Mouse (Mus musculus): ENCODE data around the gene Utrn.

Utrn gene

DNA sequence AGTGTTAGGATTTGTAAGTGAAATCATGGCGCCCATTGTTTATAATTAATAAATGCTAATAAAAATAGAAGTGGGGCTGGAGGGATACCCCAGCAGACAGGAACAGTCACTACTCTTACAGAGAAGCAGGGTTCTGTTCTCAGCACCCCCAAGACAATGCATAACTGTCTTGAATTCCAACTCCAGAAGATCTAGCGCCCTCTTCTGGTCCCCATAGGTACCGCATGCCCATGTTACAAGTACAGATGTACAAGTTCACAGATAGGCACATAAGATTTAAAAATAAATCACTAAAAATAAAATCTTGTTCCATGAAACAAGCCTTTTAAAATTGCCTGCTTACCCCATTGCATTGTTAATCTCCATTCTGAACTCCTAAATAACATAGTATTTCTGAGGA lies 168.6 kb downstream of the Utrn start:
- CTCF ChIA-PET, result no interaction called here

DNA sequence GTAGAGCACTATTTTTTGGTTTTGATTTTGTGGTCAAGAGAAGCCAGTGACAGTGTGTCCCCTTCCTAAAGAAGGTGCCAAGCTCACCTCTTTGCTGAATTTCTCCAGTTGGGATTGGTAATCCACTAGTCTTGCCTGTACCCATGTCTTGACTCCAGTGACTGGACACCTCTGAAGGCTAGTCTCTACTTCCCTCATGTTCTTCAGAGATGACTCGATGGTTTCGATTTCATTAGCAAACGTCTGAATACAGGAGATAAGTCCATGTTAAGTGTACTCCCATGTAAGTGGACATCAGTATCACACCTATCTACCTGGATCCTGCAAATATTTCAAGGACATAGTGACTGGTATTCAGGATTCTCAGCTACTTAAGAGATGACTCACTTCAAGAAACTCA lies 171.3 kb downstream of the Utrn start:
- CTCF ChIA-PET, result no interaction called here

DNA sequence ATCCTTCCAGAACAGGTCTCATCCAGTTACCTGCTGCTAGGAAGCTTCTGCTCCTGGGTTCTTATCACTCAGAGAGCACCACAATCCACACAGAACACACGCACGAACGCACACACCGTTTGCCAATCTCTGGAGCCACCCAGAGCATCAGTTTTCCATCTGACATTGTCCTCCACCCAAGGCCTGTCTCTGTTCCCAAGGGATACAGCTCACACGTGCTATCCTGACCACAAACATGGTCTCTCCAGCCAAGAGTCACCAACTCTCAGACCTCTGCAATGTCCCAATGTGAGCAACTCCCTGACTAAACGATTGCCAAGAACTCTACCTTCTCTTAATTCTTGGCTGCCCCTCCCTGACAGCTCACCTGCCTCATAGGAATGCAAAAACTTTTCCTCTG lies 172.5 kb downstream of the Utrn start:
- CTCF ChIA-PET, result no interaction called here

DNA sequence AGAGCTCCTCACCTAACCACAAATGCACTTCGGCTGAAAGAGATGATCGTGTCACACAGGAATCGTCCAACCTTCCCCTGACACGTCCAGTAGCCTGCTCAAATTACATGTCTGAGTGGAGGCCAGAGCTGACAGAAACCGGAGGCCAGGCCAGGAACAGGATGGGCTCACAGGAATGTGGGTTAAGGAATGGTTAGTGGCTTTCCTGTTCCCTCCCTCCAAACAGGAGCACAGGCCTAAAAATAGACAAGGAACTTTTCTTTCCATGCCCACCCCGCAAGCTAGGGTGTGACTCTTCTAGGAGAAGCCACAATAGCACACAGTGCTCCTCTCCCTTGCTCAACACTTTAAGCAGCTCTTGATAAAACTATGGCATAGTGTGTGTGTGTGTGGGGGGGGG lies 174.4 kb downstream of the Utrn start:
- CTCF ChIA-PET, result interaction anchor here (0.6 to 0.7 kb wide), 2 partner anchors 136 to 363 kb away, joined by 3 to 4 read pairs; no protein-coding TSS in a partner anchor

DNA sequence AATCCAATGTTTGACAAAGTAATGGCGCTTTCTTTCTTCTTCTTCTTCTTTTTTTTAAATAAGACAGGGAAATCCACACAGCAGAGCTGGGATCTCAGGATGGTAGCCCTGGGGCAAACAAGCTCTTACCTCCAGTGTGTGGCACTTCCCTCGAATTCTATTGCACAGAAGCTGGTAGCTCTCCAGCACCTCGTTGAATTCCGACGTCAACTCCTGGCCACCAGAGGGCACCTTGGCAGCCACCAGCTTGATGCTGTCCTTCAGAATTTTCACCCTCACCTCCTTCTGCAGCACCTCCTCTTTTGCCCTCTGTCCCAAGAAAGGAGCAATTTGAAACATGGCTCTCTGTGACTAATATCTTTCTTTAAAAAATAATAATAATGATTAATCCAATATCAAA lies 178.6 kb downstream of the Utrn start:
- CTCF ChIA-PET, result no interaction called here

DNA sequence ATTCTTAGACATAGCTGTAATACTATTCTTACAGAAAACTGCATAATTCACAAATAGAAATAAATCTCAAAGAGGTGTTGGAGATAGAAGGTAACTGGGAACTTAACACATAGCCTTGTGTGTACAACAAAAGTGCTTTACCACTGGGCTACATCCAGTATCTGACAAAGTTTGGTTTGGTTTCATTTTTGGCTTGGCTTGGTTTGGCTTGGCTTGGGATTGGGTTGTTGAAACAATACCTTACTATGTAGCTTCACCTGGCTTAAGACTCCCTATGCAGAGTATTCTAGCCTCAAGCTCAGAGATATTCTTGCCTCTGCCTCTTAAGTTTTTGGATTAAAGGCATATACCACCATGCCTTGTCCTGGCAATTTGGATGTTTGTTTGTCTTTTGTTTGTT lies 183.5 kb downstream of the Utrn start:
- CTCF ChIA-PET, result no interaction called here

DNA sequence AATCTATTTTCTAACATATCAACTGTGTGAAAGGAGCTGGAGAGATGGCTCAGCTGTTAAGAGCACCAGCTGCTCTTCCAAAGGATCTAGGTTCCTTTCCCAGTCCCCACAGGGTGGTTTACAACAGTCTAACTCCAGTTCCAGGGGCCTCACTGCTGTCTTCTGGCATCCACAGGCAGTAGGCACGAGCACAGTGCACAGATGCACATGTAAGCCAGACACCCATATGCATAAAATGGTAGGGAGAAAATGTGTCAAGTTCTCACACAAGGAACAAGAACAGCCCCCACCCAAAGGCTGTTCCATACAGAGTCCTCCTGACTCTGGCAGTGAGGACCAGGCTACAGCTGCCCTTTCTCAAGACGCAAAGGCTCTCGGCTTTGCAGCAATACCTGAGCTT lies 185.1 kb downstream of the Utrn start:
- CTCF ChIA-PET, result no interaction called here

DNA sequence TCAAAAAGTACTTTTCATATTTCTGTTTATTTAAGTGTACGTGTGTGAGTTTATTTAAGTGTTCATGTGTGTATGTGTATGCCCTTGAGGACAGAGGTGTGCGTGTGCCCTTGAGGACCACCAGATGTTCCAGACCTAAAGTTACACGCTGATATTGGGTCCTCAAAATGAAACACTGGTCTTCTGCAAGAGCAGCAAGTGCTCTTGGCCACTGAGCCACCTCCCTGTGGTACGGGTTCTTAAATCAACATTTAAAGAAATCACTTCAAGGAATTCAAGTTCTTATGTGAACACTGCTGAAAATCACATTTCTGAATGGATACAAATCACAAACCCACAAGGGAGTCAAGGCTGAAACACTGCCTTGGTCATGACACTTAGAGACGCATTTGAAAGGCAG lies 195.9 kb downstream of the Utrn start:
- CTCF ChIA-PET, result no interaction called here

DNA sequence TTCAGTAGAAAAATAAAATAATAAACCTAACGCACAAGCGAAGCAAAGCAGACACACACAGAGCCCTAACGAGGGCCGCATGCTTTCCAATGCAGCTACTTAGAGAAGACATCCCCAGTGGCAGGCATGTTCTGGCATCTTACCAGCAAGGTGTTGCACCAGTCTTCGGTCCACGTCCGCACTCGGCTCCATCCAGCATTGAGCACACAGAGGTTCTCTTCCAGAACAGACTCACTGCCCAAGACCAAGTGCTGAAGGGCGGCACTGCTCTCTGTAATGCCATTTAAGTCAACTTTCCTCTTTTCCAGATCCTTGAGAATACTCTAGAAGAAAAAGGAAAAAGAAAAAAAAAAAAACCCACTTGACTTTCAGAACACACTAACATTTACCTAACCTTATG lies 197.6 kb downstream of the Utrn start:
- CTCF ChIA-PET, result no interaction called here

DNA sequence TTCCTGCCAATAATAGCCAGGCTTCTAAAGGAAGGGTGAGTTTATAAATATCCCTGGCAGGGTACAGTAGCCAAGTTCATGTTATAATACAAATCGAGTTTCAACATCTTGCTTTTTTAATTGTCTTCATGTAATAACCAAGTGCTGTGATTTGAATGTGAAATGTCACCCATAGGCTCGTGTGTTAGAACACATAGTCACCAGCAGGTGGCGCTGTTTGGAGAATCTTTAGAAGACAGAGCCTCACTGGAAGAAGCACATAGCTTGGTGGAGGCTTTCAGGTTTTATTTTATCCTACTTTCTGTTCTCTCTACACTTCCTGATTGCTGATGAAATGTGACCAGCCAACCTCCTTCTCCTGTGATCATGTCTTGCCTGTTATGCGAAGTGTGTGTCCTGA lies 207.1 kb downstream of the Utrn start:
- CTCF ChIA-PET, result no interaction called here

DNA sequence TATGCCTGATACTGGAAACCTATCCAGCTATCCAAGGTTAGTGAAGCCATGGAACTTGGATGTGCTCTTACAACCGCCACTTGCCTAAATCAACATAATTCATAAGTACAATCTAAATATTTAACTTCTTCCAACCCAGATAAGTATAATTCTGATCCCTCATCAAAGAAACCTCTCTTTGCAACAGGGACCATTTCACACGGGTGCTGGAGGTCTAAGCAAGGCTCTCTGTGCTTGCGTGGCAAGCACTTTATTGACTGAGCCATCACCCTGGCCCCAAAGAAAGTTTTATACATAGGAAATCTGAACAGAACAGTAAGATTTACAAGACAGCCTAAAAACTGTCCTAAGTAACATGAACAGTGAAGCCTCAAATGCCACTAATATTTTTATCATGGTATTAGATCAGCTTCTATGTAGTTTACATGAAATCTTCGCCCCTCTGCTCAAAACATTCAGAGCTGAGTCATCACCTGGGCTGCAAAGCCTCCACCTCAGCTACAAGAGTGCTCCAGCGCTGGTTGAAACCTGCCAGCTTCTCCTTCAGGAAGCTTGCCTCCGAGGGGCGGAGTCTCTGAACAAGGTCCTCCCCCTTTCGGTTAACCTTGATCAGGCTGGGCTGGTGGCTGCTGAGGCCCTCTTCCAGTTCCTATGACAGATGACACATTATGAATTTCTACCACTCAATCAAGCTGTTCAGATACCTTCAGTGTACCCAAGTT lies 211.0 kb downstream of the Utrn start:
- CTCF ChIA-PET, result no interaction called here

DNA sequence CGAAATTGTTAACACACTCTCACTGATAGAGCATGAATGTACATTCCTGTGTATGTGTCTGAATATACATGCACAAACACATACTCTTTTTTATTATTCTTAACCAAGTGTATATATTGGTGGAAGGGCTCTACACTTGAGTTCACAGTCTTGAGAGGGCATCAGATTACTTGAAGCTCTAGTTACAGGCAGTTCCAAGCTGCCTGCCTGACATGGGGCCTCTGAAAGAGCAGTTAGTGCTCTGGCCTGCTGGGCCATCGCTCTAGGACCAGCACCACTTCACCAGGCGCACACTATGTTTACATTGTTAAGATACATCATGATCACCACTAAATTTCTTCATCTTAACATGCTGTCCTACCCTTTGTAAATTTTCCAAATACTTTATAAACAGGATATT lies 216.2 kb downstream of the Utrn start:
- CTCF ChIA-PET, result no interaction called here

DNA sequence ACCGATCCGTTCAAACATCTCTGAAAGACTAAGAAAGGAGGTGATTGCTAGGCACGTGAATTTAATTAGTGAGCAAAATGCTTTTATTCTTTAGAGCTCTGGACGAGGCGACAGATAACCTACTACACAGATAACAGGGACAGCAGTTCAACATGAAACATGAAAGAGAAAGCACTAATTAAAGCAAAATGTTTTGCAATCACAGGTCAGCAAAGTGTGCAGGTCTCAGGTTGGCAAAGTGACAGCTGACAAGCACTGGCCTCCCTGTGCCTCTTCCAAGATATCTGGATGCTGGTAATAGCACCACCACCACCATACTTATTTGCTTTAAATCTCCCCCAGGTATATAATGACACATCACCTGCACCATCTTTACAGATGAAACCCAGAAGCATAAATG lies 223.0 kb downstream of the Utrn start:
- CTCF ChIA-PET, result no interaction called here

DNA sequence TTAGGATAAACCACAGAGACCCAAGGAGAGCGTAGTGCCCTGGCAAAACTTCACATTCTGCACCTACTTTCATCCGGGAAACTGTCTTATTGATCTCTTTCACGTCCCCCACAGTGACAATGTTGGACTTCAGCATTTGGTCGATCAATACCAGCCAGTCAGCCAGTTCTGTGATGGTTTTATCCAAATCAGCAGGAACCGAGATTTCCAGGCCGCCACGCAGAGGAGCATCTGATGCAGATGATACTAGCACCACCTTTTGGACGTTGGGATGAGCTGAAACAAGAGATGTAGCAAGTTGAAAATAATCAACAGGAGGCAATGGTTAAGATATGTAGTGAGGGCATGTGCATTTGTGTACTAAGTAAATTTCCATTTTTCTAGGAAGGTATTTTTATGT lies 225.8 kb downstream of the Utrn start:
- CTCF ChIA-PET, result interaction anchor here (0.6 kb wide), 1 partner anchor 46 kb away, joined by 6 read pairs; no protein-coding TSS in a partner anchor

DNA sequence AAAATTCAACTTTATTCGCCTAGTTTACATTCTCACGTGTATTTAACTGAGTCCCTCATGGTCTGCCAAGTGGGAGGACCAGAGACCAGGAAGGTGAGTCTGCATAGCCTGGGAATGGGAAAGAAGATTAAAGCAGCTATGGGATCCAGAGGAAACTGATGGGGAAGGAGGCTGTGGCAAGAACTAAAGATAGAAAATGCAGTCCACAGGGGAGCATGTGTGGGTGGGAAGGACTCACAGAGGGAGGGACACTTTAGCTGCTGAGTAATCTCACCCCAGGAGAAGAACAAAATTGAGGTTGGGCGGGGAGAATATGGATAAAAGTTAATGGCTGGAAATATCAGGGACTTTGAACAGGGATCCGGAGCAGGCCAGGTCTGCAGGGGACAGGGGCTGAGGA lies 229.5 kb downstream of the Utrn start:
- CTCF ChIA-PET, result no interaction called here

DNA sequence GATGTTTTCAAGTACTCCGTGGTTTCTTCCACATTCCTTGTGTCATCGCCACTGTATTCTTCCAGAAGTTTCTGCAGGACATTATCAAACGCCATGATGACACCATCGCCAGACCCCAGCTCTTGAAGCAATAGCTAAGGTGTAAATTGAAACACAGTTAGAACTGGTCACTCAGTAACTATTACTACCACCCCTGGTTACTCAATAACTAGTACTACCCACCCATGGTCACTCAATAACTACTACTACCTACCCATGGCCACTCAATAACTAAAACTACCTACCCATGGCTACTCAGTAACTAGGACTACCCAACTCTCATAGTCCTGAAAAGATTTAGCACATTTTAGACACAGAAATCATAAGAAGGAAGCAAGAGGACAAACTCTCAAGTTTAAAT lies 235.2 kb downstream of the Utrn start:
- CTCF ChIA-PET, result no interaction called here

DNA sequence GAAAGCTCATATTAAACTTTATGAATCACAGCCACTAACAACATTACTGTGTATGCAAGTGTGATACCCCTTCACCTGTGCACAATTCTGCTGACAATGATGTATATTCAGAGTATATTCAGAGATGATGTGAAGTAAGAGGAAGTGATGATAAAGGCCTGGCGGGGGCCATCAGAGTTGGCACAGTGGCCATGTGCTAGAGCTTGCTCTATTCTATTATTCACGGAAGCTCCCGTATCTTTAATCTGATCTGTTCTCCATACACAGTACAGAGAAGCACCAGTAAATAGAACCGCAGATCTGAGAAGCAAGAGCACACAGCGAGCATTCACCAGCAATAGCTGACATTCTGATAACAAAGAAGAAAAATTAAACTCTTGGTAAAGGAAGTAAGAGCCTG lies 238.2 kb downstream of the Utrn start:
- CTCF ChIA-PET, result no interaction called here

DNA sequence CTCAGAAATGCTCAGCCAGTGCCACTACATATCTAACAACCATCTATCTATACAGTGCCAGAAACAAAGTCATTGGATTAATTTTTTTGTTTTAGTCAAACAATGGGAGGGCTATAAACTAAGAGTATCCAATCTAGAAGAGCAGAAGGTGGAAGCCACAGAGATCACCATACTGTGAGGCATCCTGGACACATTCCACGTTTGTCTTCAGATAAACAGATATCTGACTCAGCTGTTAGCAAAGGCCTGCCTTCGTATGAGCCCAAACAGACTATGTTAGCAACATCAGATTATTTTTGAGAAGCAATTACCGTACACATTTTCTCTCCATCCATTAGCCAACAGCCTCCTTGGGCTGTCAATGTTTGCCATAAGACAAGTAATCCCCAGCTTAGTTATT lies 250.8 kb downstream of the Utrn start:
- CTCF ChIA-PET, result no interaction called here

DNA sequence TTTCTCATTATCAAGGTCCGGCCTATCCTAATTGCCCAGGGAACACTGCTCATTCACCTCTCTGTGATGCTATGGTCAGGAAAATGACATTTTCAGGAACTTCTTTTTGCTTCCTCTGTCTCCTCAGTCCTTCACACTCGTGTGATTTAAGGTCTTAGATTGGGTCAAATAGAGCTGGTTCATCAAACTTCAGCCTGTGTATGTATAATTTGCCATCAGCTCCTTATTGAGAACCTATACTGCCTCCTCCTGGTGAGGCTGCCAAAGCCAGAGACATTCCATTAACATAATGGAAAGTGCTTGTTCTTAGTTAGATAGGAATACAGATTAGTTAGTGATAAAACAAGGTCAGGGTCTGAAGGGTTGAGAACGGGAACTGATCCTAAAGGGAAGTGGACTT lies 253.4 kb downstream of the Utrn start:
- CTCF ChIA-PET, result no interaction called here

DNA sequence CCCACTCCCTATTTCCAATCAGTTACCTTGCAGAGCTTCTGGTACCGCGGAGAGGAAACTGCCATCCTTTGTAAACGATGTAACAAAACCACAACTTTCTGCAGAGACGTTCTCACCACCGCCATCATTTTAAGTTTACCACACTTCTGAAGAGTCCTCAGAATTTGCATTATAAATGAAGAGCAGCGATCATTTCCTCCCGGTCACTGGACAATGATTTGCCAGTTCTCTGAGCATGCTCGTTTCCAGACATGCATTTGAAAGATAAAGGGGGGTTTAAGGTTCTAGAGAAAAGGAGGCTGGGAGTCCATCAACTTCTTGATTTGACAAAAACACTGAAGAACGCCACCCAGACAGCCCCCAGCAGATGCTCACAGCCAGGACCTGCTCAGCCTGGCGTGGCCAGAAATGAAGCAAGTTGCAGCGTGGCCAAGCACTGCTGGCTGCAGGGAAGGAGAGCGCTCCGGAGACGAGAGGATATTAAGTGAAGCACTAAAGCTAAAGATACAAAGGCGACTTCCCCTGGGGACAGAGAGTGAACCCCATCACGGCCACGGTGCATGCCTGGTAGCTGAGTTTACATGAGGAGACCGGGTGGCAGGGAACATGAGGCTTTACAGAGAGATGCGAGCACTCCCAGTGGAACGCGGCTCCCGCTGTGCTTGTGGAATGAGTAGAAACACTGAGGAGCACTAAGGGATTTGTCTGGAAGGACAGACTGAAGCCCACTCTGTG lies 254.5 kb downstream of the Utrn start:
- CTCF ChIA-PET, result interaction anchor here (0.6 kb wide), 1 partner anchor 402 kb away, joined by 3 read pairs; no protein-coding TSS in a partner anchor

DNA sequence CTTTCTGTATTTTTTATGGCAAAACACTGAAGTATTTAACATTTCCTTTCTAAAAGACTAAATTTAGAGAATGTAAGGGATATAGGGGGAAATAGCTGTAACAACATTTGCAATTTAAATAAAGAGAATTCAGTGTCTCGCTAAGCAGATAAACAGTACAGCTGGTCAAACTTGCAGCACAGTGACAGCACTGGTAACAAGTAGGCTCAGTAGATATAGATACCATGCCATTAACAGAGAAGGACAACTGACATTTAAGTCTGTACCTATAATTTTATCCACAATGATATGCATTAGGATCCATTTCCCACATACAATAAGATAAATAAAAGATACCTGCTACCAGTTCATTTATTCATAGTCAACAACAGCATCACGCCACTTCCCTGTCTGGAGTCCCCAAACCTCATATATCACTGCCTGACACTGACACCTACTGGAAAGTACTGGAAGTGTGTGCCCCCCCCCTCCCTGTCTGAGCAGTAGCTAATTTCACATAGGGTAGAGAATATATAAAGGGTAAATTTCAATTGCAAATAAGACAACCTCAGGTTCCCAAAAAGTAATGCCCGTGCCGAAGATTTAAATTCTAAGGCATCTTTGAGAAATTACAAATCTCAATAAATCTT lies 256.8 kb downstream of the Utrn start:
- CTCF ChIA-PET, result interaction anchor here (0.6 to 0.7 kb wide), 4 partner anchors 11 to 1196 kb away, joined by 3 to 10 read pairs (median 4); no protein-coding TSS in a partner anchor

DNA sequence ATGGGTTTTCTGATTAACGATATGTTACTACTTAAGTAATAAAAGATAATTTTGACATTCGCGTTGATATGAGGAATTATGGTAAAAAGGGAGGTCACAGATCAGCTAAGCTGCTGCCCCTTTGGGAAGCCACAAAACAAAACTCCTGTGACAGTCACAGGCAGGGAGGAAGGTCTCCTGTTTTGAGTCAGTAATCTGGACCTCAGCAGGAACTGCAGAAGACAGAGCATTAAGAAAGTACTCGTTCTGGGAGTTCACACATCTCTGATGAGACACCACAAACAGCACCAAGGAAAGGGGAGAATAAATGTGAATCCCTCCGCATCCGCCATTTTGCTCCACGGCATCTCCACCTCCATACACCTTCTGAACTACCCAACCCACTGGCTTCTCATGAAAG lies 259.3 kb downstream of the Utrn start:
- CTCF ChIA-PET, result no interaction called here

DNA sequence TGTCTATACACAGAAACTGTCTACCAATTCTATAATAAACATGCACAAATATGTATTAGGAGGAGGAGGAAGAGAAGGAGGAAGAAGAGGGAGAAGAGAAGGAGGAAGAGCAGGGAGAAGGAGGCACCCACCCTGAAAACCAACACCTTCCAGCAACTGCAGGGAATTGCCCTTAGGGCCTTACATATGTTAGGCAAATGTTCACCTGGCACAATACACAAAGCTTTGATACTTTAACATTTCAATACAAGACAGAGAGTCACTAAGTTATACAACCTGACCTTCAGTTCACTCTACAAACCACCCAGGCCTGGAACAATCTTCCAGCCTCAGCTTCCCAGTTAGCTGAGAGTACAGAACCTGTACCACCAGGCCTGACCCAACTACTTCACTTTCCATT lies 260.5 kb downstream of the Utrn start:
- CTCF ChIA-PET, result interaction anchor here (0.7 kb wide), 1 partner anchor 1459 kb away, joined by 3 read pairs; no protein-coding TSS in a partner anchor

All from spleen, embryonic (tissue).